Mouse (Mus musculus): ENCODE results near the gene Olfr639.
"Not testable (repeated sequence)": the region's sequence is repeated elsewhere in the genome, so short reads cannot be mapped to it uniquely, and the experiment has no call there.

DNA sequence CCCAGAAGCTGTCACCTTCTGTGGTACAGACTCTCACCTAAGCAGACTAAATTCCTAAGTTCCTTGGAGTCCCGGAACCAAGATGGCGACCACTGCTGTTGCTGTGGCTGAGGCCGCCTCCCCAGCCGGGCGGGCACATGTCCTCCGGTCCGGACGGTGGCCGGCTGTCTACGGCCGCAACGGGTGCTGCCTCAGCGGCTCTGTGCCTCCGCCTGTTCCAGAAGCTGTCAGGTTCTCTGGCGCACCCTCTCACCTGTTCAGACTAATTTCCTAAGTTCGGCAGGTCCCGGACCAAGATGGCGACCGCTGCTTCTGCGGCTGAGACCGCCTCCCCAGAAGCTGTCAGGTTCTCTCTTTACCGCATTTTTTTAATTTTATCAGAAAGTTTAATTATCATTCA lies 50.2 kb downstream of the Olfr639 start:
- not testable (repeated sequence) for TF ChIP-seq POLR2A (IDR thresholded peaks at IDR 0.05; ENCODE audit: insufficient read length, low read depth); MAX (IDR thresholded peaks at IDR 0.05; ENCODE audit: low read depth)
